ENCODE assay signal across 16 mouse cellular contexts in the genomic region with DNA sequence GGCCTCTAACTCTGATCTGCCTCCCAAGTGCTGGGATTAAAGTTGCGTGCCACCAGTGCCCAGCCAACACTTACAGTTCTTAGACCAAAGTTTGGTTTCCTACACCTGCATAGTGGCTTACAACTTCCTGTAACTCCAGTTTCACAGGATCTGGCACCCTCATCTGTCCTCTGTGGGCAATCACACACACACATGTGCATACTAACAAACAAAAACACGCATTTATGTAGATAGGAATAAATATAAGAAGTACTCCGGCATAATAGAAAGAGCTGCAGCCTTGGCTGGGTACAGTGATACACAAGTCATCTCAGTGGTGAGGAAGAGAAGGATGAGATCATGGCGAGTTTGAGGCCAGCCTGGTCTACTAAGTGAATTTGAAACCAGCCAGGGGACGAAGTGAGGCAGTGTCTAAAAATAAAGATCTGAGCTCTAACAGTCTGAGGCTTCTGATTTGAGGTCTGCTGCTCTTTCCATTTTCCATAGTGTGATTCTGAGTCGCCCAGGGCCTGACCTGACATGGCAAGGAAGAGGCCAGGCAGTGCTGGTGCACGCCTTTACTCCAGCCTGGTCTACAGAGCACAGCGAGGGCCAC. TPM values are rescaled to one million over a fixed set of nuclear protein-coding genes. Genes with fewer than 3 reads are reported as not detected.
A peak's percentile ranks its signal among the peaks of the same experiment; 100 is the strongest.
DNase-seq lines count a peak whose midpoint lies in the region; ATAC-seq and TF ChIP-seq lines count a peak whose summit lies in the region.
"Had no signal": no experiment of that assay in that cellular context is flagged by ENCODE, and none has a peak within 500 bp of the region (broad histone marks: within the 10 kb centered on the region; RNA-seq: fewer than 3 reads in every experiment).

No protein-coding gene starts in this region.

- ATAC-seq in heart, embryonic 16.5 days (replicated peaks; ENCODE audit: extremely low read depth, insufficient read depth, low FRiP score), result no peak
- no peak for ATAC-seq in stomach, embryonic 14.5 days (ENCODE audit: insufficient number of reproducible peaks, insufficient read depth, low FRiP score, low read depth)
- ATAC-seq in hindbrain, embryonic 11.5 days (ENCODE audit: low FRiP score), result no peak
- ATAC-seq: activated CD4-positive, CD25-positive, alpha-beta regulatory T cell, adult 4 months; intestine, embryonic 15.5 days; midbrain, embryonic 13.5 days had no signal

- H3K9ac ChIP-seq in heart, embryonic 16.5 days (ENCODE audit: low read length), result no peak overlapping the region
- no peak overlapping the region for H3K9ac ChIP-seq in ES-E14 (ENCODE audit: insufficient read depth, low read depth, low read length, poor library complexity, severe bottlenecking)
- H3K9ac ChIP-seq in stomach, embryonic 14.5 days (replicated peaks; ENCODE audit: low read depth, low read length), result no peak overlapping the region
- H3K9ac ChIP-seq in hindbrain, embryonic 11.5 days (ENCODE audit: low read depth, low read length), result no peak overlapping the region
- H3K9ac ChIP-seq: intestine, embryonic 15.5 days; midbrain, embryonic 13.5 days had no signal

- WGBS in heart, embryonic 16.5 days, result 73% methylated on average over 8 of the region's 8 CpGs
- WGBS in stomach, embryonic 14.5 days, result 87% methylated on average over 8 of the region's 8 CpGs
- 91% methylated on average over 8 of the region's 8 CpGs for WGBS in hindbrain, embryonic 11.5 days
- WGBS in kidney, adult 2 months, result 89% methylated on average over 8 of the region's 8 CpGs

- no peaks in the 10 kb centered on the region for H3K9me3 ChIP-seq in heart, embryonic 16.5 days (replicated peaks; ENCODE audit: control insufficient read depth, low read length)
- no peaks in the 10 kb centered on the region for H3K9me3 ChIP-seq in ES-E14 (ENCODE audit: control insufficient read depth, insufficient read depth, low read depth, low read length)
- H3K9me3 ChIP-seq in stomach, embryonic 14.5 days (ENCODE audit: control insufficient read depth, low read depth, low read length), result no peaks in the 10 kb centered on the region
- no peaks in the 10 kb centered on the region for H3K9me3 ChIP-seq in hindbrain, embryonic 11.5 days (ENCODE audit: control insufficient read depth, low read length)
- H3K9me3 ChIP-seq: intestine, embryonic 15.5 days; midbrain, embryonic 13.5 days had no signal

- no peak overlapping the region for H3K4me3 ChIP-seq in heart, embryonic 16.5 days (ENCODE audit: low read length)
- no peak overlapping the region for H3K4me3 ChIP-seq in ES-E14 (ENCODE audit: insufficient read depth in 1 of 2, low read depth in 1 of 2, low read length in 2 of 2, poor library complexity in 1 of 2, severe bottlenecking in 1 of 2)
- no peak overlapping the region for H3K4me3 ChIP-seq in stomach, embryonic 14.5 days (ENCODE audit: low read depth, low read length)
- no peak overlapping the region for H3K4me3 ChIP-seq in hindbrain, embryonic 11.5 days (ENCODE audit: low read depth, low read length)
- no peak overlapping the region for H3K4me3 ChIP-seq in kidney, adult 2 months (ENCODE audit: insufficient read depth, low read depth, low read length)
- H3K4me3 ChIP-seq: intestine, embryonic 15.5 days; midbrain, embryonic 13.5 days had no signal

- TF ChIP-seq POLR2A in kidney, adult 2 months (IDR thresholded peaks at IDR 0.05; ENCODE audit: low read depth, low read length), result no peak

- peaks cover 34% of the 10 kb centered on the region for H3K4me1 ChIP-seq in heart, embryonic 16.5 days (ENCODE audit: control insufficient read depth, insufficient read depth, low read length)
- peaks cover 8 to 10% of the 10 kb centered on the region in 2 experiments; a peak in 3 of 4 replicates for H3K4me1 ChIP-seq in ES-E14 (ENCODE audit: control insufficient read depth in 2 of 2, insufficient read depth in 2 of 2, low read length in 2 of 2, poor library complexity in 1 of 2)
- H3K4me1 ChIP-seq in stomach, embryonic 14.5 days (ENCODE audit: control insufficient read depth, insufficient read depth, low read length), result peaks cover 24% of the 10 kb centered on the region
- H3K4me1 ChIP-seq in hindbrain, embryonic 11.5 days (replicated peaks; ENCODE audit: control insufficient read depth, insufficient read depth, low read length), result no peaks in the 10 kb centered on the region
- peaks cover 13% of the 10 kb centered on the region; the same call in 1 of the 2 replicates for H3K4me1 ChIP-seq in kidney, adult 2 months (ENCODE audit: control insufficient read depth, insufficient read depth, low read length)

- H3K27me3 ChIP-seq in heart, embryonic 16.5 days (ENCODE audit: control insufficient read depth, insufficient read depth, low read length), result no peaks in the 10 kb centered on the region
- no peaks in the 10 kb centered on the region for H3K27me3 ChIP-seq in stomach, embryonic 14.5 days (ENCODE audit: control insufficient read depth, insufficient read depth, low read length)
- H3K27me3 ChIP-seq in hindbrain, embryonic 11.5 days (ENCODE audit: control insufficient read depth, insufficient read depth, low read length), result no peaks in the 10 kb centered on the region
- no peaks in the 10 kb centered on the region for H3K27me3 ChIP-seq in kidney, adult 2 months (replicated peaks; ENCODE audit: control insufficient read depth, insufficient read depth, low read length)
- H3K27me3 ChIP-seq: intestine, embryonic 15.5 days; midbrain, embryonic 13.5 days had no signal

- DNase-seq in heart, postnatal 4 days, result no peak
- peak; percentile 22 to 39 for DNase-seq in B cell, adult 2 months
- DNase-seq in ES-E14 (ENCODE audit: low read depth, low spot score), result no peak
- DNase-seq in hindbrain, embryonic 11.5 days (ENCODE audit: low spot score), result no peak
- no peak for DNase-seq in kidney, adult 2 months
- DNase-seq: cerebellum, adult 11 months; heart, postnatal 10 days; kidney, postnatal 14 days had no signal

- H3K36me3 ChIP-seq in heart, embryonic 16.5 days (ENCODE audit: control insufficient read depth, insufficient read depth), result peaks cover 30% of the 10 kb centered on the region
- H3K36me3 ChIP-seq in ES-E14 (ENCODE audit: control insufficient read depth, insufficient read depth, low read length, poor library complexity, severe bottlenecking), result peaks cover 16% of the 10 kb centered on the region
- H3K36me3 ChIP-seq in stomach, embryonic 14.5 days (ENCODE audit: control insufficient read depth, insufficient read depth, low read length), result peaks cover 35% of the 10 kb centered on the region
- H3K36me3 ChIP-seq in hindbrain, embryonic 11.5 days (ENCODE audit: control insufficient read depth, insufficient read depth, low read length), result no peaks in the 10 kb centered on the region
- H3K36me3 ChIP-seq in kidney, adult 2 months (ENCODE audit: control insufficient read depth, insufficient read depth, low read length), result no peaks in the 10 kb centered on the region; the same call in 1 of the 2 replicates

- H3K4me2 ChIP-seq in heart, embryonic 16.5 days (ENCODE audit: low read depth, low read length), result no peak overlapping the region
- no peak overlapping the region for H3K4me2 ChIP-seq in stomach, embryonic 14.5 days (replicated peaks; ENCODE audit: low read depth, low read length)
- H3K4me2 ChIP-seq in hindbrain, embryonic 11.5 days (replicated peaks; ENCODE audit: low read depth, low read length), result no peak overlapping the region
- H3K4me2 ChIP-seq: intestine, embryonic 15.5 days; midbrain, embryonic 13.5 days had no signal

- no peak for TF ChIP-seq CTCF in kidney, adult 2 months (conservative IDR thresholded peaks at IDR 0.05; ENCODE audit: insufficient read depth, insufficient read length, low read depth, low read length)

- in situ Hi-C loops in ES-E14 (cut with MboI; ENCODE audit: low sequenced_read_pairs in 2 of 2, unreplicated experiment in 2 of 2), result no loop called here

- 0 out of 2 replicates have a peak overlapping the region, but pooled peaks have one; percentile 6 for H3K27ac ChIP-seq in heart, embryonic 16.5 days (ENCODE audit: low read length)
- H3K27ac ChIP-seq in ES-E14 (ENCODE audit: insufficient read depth, low read depth, low read length, poor library complexity, severe bottlenecking), result peak overlapping the region; percentile 7; the same call in 1 of the 2 replicates
- H3K27ac ChIP-seq in stomach, embryonic 14.5 days (ENCODE audit: low read length), result 0 out of 2 replicates have a peak overlapping the region, but pooled peaks have one; percentile 28
- no peak overlapping the region for H3K27ac ChIP-seq in hindbrain, embryonic 11.5 days (ENCODE audit: low read depth, low read length)
- H3K27ac ChIP-seq in kidney, adult 2 months (ENCODE audit: insufficient read depth, low read depth, low read length), result no peak overlapping the region
- H3K27ac ChIP-seq: intestine, embryonic 15.5 days; midbrain, embryonic 13.5 days had no signal

RNA-seq across cellular contexts. Expression of a gene that starts 29.4 kb away (rescaled TPM):
- polyA plus RNA-seq in heart, embryonic 16.5 days (2015; fragmentation: Nextera tagmentation; extraction: Ambion mirVana), result 0.66 TPM in 1 of 2 replicates, not detected in the other
- not detected for total RNA-seq in heart, postnatal 4 days (2021)
- total RNA-seq in ES-E14 (2012; rRNA removed), result 2.2 and 5.7 TPM in 2 replicates
- polyA plus RNA-seq in stomach, embryonic 14.5 days (2014; fragmentation: Nextera tagmentation; extraction: Ambion mirVana), result 8.7 and 11.6 TPM in 2 replicates
- 0.91 and 0.93 TPM in 2 replicates for polyA plus RNA-seq in hindbrain, embryonic 11.5 days (2014; fragmentation: Nextera tagmentation; extraction: Ambion mirVana)
- polyA plus RNA-seq in kidney, adult 2 months (2012; rRNA removed), result 15.3 and 17.7 TPM in 2 replicates
- total RNA-seq: common myeloid progenitor, adult 5-6 weeks; heart, postnatal 10 days had no signal
- polyA plus RNA-seq: activated CD4-positive, CD25-positive, alpha-beta regulatory T cell, adult 4 months; forebrain, embryonic 11.5 days had no signal

RNA-seq across cellular contexts. Expression of a gene that starts 29.8 kb away (rescaled TPM):
- 0.14 and 0.29 TPM in 2 replicates for polyA plus RNA-seq in heart, embryonic 16.5 days (2015; fragmentation: Nextera tagmentation; extraction: Ambion mirVana)
- total RNA-seq in heart, postnatal 4 days (2021), result under 1 TPM; 0.20 to 0.45 TPM
- total RNA-seq in ES-E14 (2012; rRNA removed), result 0.85 and 1.5 TPM in 2 replicates
- polyA plus RNA-seq in stomach, embryonic 14.5 days (2014; fragmentation: Nextera tagmentation; extraction: Ambion mirVana), result not detected in 2 replicates
- polyA plus RNA-seq in hindbrain, embryonic 11.5 days (2014; fragmentation: Nextera tagmentation; extraction: Ambion mirVana), result 0.19 and 0.50 TPM in 2 replicates
- polyA plus RNA-seq in kidney, adult 2 months (2012; rRNA removed), result 0.39 and 0.53 TPM in 2 replicates
- total RNA-seq: common myeloid progenitor, adult 5-6 weeks had no signal
- polyA plus RNA-seq: activated CD4-positive, CD25-positive, alpha-beta regulatory T cell, adult 4 months; liver, embryonic 16.5 days had no signal

RNA-seq across cellular contexts. Expression of a gene that starts 52.2 kb away (rescaled TPM):
- 45.0 and 66.3 TPM in 2 replicates for polyA plus RNA-seq in heart, embryonic 16.5 days (2015; fragmentation: Nextera tagmentation; extraction: Ambion mirVana)
- total RNA-seq in heart, postnatal 4 days (2021), result 100 to 1,000 TPM; 141 to 149 TPM
- 31.8 and 32.3 TPM in 2 replicates for total RNA-seq in ES-E14 (2012; rRNA removed)
- 120 and 124 TPM in 2 replicates for polyA plus RNA-seq in stomach, embryonic 14.5 days (2014; fragmentation: Nextera tagmentation; extraction: Ambion mirVana)
- 34.6 and 58.4 TPM in 2 replicates for polyA plus RNA-seq in hindbrain, embryonic 11.5 days (2014; fragmentation: Nextera tagmentation; extraction: Ambion mirVana)
- polyA plus RNA-seq in kidney, adult 2 months (2012; rRNA removed), result 37.0 and 45.7 TPM in 2 replicates

RNA-seq across cellular contexts. Expression of a gene that starts 58.1 kb away (rescaled TPM):
- 3.4 and 3.6 TPM in 2 replicates for polyA plus RNA-seq in heart, embryonic 16.5 days (2015; fragmentation: Nextera tagmentation; extraction: Ambion mirVana)
- total RNA-seq in heart, postnatal 4 days (2021), result 1 to 10 TPM; 6.3 to 6.8 TPM
- 2.7 and 4.3 TPM in 2 replicates for total RNA-seq in ES-E14 (2012; rRNA removed)
- 3.1 and 3.4 TPM in 2 replicates for polyA plus RNA-seq in stomach, embryonic 14.5 days (2014; fragmentation: Nextera tagmentation; extraction: Ambion mirVana)
- 2.7 and 3.0 TPM in 2 replicates for polyA plus RNA-seq in hindbrain, embryonic 11.5 days (2014; fragmentation: Nextera tagmentation; extraction: Ambion mirVana)
- 3.8 and 4.3 TPM in 2 replicates for polyA plus RNA-seq in kidney, adult 2 months (2012; rRNA removed)

Comparison
In these comparisons a context has a peak if more than half of its experiments do, and no peak if none do; other contexts are left out.
1. H3K27ac ChIP-seq: peak in heart, embryonic 16.5 days (single experiment), ES-E14 (single experiment) and stomach, embryonic 14.5 days (single experiment); none in hindbrain, embryonic 11.5 days (single experiment) and kidney, adult 2 months (single experiment).
2. DNase-seq: peak in B cell, adult 2 months (2 of 2); none in heart, postnatal 4 days (single experiment), ES-E14 (single experiment), hindbrain, embryonic 11.5 days (single experiment) and kidney, adult 2 months (single experiment).